Mouse (Mus musculus) neutrophil, adult 5-6 weeks (primary cell): ENCODE data around the gene Shmt2. TPM values are rescaled to one million over a fixed set of nuclear protein-coding genes. Genes with fewer than 3 reads are reported as not detected.

Source experiments
- ATAC-seq: fragments of 151-379, 151-347 bp; 2 replicates; pipeline ENCODE4 v1.8.0; 2017; ENCODE audit warnings: mild to moderate bottlenecking, moderate TSS enrichment; ENCODE audit not compliant: insufficient number of reproducible peaks, poor library complexity, low FRiP score, severe bottlenecking; ENCODE audit errors: extremely low read depth
- total RNA-seq: library from RNA; stranded (forward); fragments of 200-1000 nt; gene quantifications from 2 replicates; pipeline ENCODE4 v1.2.3, GENCODE M21; 2017

The Shmt2 gene
- total RNA-seq, 1 experiment from 2014 or later, result 22.8 TPM

GRCm38 (mm10) chr10:127536586-127537314, 14.5 kb upstream of the Shmt2 start:
- no peak for ATAC-seq

DNA sequence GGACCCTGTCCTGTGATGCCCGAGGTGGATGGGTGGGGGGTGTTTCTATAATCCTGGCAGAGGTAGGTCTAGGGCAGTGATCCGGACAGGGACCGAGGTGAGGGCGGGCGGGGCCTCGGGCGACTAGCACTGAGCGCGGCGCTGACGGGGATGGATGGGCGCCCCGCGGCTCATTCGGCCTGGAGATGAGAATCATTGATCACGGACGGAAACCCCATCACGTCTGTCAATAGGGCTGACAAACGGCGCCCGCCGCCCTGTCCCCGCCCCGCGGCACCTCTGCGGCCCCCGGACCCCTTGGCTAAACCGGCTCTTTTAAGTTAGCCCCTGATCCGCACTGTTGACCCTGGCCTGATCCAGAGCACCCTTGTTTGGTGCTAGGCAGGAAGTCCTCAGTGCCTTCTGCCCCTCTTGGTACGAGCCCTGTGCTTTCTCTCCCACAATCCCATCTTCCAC, 12.7 kb upstream of the Shmt2 start:
- ATAC-seq, result no peak

DNA sequence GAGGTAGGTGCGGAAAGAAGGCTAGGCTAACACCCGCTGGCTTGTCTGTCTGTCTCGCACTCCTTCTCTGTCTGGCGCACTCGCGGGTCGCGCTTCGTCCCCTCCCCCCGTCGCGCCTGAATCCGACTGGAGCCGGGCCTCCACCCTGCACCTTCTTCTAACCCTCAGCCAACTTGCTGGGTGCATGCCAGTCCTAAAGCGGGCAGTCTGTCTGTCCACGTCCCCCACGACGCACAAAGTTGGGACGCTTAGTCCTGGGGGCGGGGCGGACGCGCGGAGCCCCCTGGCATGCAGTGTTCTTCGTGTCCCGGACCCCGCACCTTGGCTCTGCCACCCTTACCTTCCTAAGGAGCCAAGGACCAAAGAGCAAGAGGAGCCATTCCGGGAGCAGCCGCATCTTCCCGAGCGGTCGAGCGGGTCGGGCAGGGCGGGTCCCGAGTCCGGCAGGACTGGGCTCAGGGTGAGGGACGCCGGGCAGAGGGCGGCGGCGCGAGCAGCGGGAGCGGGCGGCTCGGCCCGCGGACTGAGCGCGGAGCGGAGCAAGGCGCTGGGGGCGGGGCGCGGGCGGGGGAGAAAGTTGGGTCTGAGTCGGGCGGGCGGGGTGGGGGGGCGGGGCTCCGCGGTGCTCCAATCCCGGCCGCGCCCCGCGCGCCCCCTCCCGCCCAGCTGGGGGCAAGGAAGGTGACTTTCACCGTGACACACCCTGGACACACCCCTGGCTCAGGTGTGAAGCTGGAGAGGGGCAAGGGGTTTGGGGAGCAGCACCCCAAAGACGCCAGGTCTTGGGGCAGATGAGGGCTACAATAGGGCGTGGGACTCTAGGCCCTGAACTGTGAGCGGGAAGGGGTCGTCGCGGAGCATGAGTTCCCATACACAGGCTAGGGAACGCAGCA, 12.0 kb upstream of the Shmt2 start, which contains the start of gene Nxph4:
Gene Nxph4, minus strand, starts transcription at position 524 of the 893 bp plus-strand sequence.
- ATAC-seq, result no peak

DNA sequence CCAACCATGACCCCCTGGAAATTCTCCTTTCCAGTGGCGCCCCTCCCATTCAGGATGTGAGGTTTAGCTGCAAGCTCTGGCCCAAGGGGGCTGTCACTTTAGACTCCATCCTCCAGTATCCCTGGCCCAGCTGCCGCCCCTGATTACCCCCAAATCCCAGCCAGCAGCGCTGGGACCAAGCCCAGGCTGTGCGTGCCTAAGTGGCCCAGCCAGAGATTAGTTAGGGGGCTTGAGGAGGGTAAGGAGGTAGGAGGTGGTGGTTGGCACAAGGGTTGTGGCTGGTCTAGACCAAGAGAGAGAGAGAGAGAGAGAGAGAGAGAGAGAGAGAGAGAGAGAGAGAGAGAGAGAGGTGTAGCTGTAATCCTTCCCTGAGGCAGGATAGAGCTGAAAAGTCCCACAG, 9.3 kb upstream of the Shmt2 start:
- no peak for ATAC-seq

DNA sequence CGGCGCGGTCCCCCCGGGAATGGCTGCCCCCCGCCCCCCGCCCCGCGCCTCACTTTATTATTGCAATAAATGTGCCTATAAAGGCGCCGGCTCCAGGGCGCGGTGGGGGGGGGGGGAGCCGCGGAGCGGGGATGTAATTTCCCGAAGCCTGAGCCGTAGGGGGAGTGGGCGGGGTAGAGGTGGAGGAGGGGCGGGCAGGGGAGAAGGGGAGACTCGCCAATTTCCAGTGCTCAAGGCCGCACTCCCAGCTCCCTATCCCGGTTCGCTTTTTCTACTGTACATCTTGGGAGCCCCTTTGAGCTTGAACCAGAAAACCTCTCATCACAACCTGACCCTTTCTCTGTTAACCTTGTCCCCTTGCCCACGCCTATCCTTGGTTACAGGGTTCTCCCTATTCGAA, 8.7 kb upstream of the Shmt2 start:
- no peak for ATAC-seq

GRCm38 (mm10) chr10:127527481-127527880, 5.2 kb upstream of the Shmt2 start:
- no peak for ATAC-seq

- no peak for ATAC-seq
Observed at GRCm38 (mm10) chr10:127526681-127527080, 4.4 kb upstream of the Shmt2 start.

GRCm38 (mm10) chr10:127526048-127526447, 3.8 kb upstream of the Shmt2 start:
- ATAC-seq, result no peak

DNA sequence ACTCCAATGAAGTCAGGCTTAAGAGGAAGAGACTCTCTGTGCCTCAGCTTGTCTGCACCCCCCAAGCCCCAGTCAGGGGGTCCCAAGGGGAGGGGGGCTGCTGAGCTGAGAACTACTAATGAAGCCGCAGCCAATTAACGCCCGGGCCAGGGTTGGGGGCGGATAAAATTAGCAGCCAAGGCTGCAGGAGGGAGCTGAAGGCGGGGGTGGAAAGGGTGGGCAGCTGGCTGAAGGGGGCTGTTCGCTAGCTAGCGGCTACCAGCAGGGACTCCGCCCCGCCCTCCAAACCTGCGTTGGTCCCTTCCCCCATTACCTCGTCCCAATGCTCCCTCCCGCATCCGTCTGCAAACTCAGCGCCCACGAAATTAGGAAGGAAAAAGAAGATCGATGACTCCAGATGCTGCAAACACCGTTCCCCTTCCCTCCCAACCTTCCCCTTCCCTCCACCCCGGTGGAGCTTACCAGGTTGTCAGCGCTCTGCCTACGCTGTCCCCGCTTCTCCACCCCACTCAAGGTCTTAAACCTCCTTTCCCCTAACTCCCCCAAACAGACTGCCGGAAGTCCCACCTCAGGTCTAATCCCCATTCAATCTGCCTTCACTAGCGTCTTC, 2.5 kb upstream of the Shmt2 start:
- ATAC-seq, result no peak

DNA sequence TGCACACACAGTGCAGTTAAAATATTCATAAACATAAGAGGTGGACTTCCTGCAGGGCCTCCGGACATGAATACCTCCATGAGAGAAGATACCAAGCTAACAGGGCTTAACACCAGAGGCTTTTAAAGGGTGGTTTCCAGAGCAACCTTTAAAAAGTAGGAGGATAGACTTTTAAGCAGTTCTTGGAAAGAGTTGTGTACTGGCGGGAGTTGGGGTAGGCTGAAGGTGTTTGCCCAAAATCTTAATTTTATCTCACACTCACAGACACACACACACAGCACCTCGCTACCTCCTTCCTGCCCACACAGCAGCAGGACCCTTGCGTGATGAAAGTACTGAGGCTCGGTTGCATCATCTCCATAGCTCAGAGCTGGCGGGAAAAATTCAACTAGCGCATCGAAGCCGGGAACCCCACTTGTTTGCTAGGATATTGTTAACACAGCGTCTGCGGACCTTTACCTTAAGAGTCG, 598 bp downstream of the Shmt2 start:
- ATAC-seq, result no peak

DNA sequence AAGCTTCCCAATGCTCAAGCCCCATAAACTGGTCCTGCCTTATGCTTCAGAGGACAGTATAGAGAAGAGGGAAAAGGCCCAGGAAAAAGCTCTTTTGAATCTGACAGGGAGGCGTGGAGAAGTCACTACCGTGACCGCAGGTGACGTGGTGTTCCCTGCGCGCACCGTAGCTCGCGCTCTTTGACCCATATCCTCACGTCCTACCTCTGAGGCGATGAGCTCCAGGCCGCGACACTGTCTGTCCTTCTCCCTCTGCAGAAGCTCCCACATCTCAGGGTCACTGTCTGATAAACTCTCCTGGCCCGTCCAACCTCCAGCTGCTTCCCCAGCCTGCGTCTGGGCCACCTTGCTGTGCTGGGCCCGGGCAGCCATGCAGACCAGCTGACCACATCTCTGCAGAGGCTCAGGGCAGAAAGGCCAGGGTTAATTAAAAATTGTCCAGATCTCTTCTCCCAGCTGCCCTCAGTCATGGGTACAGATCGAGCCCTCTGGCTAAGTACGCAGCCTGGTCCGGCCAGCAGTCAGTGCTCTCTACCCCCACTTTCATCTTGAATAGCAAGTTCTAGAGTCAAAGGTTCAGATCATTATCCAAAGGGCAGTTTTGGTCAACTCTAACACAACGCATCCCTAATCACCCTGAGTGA, 1.4 kb downstream of the Shmt2 start:
- no peak for ATAC-seq

GRCm38 (mm10) chr10:127519903-127520713, 2.1 kb downstream of the Shmt2 start:
- ATAC-seq, result no peak

DNA sequence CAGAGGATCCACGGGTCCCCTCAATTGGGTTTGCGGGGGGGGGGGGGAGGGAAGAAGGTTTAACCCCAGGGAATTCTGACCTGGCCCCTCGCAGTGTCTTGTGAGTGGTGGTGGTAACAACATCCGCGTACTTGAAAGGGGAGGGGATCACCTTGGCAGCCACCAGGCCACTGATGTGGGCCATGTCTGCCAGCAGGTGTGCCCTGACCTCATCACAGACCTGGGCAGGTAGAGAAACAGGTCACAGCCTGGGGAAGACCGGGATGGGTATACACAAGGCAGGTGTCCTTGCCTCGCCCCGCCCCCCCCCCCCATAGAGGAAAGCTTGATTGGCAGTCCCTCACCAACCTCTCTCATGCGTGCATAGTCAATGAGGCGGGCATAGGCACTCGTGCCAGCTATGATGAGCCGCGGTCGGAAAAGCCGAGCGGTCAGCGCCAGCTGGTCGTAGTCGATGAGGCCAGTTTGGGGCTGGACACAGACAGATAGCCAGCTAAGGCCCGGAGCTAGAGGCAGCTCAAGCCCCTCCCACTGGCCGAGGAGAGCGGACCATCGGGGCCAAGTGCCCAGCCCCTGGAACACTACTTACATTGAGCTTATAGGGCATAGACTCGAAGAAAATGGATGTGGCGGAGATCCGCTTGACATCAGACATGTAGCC, 3.1 kb downstream of the Shmt2 start:
- ATAC-seq, result no peak

DNA sequence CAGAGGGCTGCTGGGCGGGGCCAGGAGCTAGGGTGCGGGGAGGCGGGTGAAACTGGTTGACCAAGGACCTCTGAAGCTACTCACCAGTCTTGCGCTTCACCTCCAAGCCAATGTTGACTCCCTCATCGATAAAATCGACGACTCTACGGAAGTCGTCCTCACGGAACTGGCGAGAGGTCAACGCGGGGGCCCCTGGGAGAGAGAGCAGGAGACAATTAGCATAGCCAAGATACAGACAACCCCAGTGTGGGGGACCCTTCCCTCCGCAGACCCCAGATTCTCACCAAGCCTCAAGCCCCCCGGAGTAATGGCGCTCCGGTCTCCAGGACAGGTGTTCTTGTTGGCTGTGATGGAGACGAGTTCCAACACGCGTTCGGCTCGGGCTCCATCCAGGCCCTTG, 4.3 kb downstream of the Shmt2 start:
- no peak for ATAC-seq

DNA sequence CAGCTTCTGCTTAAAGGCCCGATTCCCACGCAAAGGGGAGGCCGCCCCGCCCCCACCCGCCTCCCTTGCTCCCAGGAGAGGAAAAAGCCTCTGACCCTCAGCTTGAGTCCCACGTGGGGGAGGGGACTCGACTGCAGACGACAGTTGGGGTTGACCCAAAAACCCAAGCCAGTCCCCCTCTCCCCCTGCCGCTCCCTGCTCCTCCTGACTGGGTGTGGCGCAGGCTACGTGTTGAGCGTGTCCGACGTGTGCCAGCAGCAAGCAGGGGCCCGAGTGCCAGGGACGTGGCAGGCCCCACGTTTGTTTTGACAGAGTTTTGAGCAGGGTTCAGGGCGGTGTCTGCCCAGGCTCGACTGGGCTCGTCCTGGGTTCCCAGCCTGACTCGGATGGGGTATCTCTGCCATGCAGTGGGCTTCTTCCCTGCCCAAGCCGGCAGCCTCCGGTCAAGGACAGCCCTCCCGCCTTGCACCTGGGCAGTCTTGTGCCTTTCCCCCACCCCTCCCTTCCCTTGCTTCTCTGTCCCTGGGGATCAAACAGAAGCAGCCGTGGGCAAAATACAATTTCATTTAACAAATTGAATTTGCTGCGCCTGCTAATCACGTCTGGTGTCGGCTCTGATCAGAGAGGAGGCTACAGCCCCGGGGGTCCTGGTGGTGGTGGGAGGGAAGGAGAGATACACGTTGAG, 5.5 kb downstream of the Shmt2 start:
- ATAC-seq, result no peak

- ATAC-seq, result no peak
Observed at GRCm38 (mm10) chr10:127515983-127516459, 6.2 kb downstream of the Shmt2 start.
